Mouse (Mus musculus) heart, postnatal 25 days (tissue): Measurements from ENCODE around the gene Dnajb2. TPM values are rescaled to one million over a fixed set of nuclear protein-coding genes. Genes with fewer than 3 reads are reported as not detected.
"Not testable (repeated sequence)": the region's sequence is repeated elsewhere in the genome, so short reads cannot be mapped to it uniquely, and the experiment has no call there.

Experiments
- DNase-seq: peaks from one replicate; pipeline ENCODE4 v3.0.0; 2022; ENCODE audit warnings: low spot score
- intact Hi-C: fragments of 180-260 bp; cut with DNase I; formaldehyde crosslinking; loops from one replicate; pipeline ENCODE4 v1.15.1; 2025
- total RNA-seq, 2 experiments: library from RNA; stranded (reverse); gene quantifications; 2 replicates each; pipeline ENCODE4 v1.2.3; 2021

Gene Dnajb2
- total RNA-seq, 2 experiments from 2014 or later = 90.4 to 100 TPM

DNA sequence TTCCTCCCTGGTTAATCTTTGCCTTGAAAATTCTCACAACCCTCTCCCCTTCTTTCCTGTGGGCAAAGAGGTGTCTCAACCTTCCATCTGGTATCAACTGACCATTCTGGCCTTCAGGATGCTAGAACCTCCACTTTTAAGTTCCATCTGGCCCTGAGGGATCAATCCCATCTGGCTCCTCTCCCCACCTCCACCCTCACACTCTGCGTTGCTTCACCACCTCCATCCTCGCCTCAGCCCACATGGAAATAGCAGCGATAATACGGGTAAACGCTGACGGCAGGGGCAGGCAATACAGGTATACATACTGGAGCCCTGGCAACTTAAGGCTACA lies 18.3 kb upstream of the Dnajb2 start:
- DNase-seq = no peak
- intact Hi-C loops = loop anchor here (2.0 kb wide), 1 partner anchor 15 kb away; the partner anchor contains the start of gene A630095N17Rik

DNA sequence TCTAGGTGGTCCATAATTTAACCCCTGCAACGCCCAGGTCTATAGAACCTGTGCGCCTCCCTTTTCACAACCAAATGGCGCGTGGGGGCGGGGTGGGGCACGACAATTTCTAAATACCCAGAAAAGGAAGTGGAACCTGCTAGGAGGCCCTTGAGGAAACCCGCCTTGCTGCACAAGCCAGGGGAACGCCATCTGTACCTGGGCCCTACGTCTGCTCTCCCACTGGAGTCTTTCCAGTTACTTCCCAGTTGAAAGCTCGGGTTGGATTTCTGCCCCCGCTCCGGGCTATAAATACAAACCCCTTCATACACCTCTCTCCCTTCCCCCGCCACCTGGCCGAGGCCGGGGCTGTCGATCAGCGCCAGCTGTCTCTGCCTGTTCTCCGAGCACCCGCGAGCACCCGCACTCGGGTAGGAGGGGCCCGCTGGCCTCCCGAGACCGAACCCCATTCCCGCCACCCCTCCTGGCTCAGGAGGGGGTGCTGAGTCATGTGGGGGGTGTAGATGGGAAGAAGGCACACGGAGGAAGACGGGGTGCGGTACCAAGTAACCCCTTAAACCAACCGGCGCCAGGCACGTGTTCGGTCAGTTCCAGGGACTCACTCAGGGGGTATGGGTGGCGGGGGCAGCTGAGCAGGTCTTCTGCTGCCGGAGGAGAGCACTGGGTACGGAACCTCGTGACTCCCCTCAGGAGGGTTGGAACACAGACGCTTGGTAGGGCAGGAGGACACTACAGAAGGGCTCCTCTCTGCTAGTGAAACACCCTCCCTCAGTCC lies 17.8 kb upstream of the Dnajb2 start:
- intact Hi-C loops = loop anchor here (2.0 kb wide), 1 partner anchor 14 kb away; the partner anchor contains the start of gene A630095N17Rik
- peak; percentile 28 for DNase-seq

DNA sequence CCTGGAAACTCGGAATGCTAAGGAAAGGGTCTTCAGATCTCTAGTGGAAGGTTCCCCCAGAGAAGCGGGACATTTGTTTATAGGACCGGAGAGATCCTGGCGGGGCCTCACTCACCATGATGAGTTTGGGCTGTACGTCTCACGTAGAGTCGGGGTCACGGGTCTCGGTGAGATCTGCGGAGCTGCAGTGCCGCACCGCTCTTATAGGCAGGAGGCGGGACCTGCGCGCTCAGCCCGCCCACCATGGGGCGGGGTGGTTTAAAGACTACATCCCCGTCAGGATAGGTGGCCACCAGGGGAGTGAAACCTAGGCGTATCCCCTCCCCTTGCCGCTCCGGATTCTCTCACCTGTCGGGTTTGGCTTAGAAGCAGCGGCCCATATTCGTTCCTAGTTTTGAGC lies 17.1 kb upstream of the Dnajb2 start:
- intact Hi-C loops = loop anchor here (2.0 kb wide), 1 partner anchor 14 kb away; the partner anchor contains the start of gene A630095N17Rik
- DNase-seq = peak; percentile 69

DNA sequence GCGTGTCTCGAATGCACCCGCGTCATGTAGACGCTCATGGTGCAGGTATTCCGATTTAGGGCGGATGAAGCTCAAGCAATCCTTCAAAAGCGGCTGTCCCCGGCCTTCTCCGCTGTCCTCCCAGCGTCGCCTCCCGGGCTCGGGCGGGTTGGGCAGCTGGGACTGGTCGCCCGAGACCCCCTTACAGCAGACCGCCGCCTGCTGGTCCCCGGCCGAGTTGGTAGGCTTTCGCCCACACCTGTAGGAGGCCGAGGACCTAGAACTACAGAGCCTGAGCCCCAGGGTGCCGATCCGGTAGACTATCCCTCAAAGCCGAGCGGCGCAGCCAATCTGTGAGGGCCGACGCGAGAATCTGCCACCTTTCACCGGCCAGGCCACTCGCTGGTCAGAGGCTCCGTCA lies 16.7 kb upstream of the Dnajb2 start, which contains the start of gene Tuba4a:
Gene Tuba4a (minus strand): TSS at position 335 of the 400 bp plus-strand sequence.
- no peak for DNase-seq
- intact Hi-C loops = loop anchor here (2.0 kb wide), 1 partner anchor 13 kb away; the partner anchor contains the start of gene A630095N17Rik

DNA sequence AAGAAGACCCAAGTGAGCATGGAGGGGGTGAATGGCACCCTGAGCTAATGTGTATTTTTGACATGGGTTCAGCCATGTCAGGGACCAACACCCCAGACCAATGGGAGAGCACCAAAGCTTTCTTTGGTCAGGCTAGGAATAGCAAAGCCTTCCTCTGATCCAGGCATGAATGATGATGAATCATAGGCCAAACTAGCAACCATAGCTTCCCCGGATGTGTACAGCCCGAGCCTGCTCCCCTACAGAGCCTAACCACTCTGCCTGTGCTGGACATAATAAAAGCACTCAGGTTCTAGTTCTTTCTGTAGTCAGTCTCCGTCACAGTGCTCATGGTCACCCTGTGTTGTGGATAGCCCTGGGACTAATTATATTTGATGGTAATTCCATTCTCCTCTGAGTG lies 14.7 kb upstream of the Dnajb2 start:
- intact Hi-C loops = no loop called here
- DNase-seq = no peak

DNA sequence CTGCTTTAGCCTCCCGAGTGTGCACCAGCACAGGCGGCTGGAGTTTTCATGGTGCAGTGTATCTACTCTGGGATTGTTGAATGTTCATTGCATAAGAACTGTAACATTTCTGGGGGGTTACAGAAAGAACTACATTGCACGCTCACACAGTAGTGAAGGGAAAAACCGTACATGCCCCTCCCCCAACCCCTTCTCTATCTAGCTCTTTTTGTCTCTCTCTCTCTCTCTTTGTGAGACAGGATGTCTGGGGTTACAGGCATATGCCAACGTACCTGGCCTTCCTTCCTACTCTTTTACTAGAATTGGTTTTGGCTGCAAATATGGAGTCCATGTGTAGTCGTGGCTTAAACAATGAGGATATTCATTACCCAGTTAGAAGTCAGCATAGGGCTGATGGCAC lies 13.3 kb upstream of the Dnajb2 start:
- no peak for DNase-seq
- intact Hi-C loops = no loop called here

DNA sequence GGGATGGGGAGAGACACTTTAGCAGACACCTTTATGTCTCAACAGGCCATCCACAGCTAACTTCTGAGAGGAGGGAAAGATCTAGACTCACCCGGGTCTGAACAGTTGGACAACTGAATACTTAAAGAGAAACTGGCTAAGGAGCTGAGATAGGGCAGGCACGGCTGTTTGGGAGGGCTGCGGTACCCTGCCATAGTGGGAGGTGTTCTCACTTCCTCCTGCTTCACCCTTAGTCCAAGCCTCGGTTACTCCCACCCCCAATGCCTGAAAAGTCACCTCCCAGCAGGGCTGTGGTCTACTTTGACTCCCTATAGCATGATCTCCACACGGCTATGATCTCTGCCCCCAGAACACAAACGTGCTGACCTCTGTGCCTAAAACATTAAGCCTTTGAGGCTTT lies 12.7 kb upstream of the Dnajb2 start:
- intact Hi-C loops = no loop called here
- no peak for DNase-seq

DNA sequence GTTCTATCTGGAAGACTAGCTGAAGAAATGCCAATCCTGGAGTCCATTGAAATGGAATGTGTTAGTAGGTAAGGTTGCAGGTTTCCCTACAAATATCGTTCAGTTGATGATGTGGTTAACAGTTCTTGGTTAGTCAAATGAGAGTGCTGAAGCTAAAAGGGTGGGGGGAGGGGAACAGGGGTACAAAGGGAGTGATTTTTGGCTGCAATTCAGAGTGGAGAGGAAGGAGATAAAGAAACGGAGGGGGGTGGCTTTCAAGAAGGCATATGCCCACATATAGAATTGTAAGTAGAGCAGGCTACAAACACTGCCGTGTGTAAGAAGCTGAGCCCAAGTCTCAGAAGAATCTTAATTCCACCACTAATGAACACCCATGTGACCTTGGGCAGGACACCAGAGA lies 10.7 kb upstream of the Dnajb2 start:
- intact Hi-C loops = no loop called here

DNA sequence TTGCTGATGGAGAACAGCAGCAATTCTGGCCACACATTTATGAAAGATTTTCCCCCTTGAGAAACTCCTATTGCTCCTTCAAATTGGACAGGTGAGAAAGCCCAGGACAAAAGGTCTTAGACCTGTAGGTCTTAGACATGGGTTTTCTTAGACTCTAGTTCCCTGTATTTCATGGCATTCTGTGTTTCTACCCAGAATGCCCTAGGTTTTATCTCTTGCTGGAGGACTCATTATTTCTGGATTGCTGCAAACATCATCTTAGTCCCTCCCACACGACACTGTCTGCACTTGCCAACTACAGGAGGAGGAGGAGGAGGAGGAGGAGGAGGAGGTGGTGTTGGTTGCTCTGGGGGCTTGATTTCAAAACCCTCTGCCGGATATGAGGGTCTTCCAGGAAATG lies 10.1 kb upstream of the Dnajb2 start:
- intact Hi-C loops = no loop called here
- DNase-seq = no peak

More for the DNA sequence above, 10.7 kb upstream of the Dnajb2 start:
- no peak for DNase-seq

DNA sequence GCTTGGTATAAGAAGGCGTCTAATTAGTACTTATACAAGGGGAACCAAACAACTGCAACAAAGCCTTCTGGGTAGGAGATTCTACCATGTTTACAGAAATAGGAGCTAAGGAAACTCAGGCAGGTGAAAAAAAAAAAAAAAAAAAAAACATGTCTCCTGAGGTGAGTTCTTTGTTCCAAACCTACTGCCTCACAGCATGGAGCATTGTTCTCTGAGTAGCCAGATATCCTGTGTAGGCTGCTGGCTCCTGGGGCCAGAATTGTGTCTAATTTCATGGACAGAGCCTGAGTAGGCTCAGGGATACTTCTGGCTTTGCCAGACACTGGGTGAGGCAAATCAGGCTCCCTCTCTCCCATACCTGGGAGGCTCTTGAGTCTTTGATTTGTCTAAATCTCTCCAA lies 8.6 kb upstream of the Dnajb2 start:
- no peak for DNase-seq
- intact Hi-C loops = no loop called here

DNA sequence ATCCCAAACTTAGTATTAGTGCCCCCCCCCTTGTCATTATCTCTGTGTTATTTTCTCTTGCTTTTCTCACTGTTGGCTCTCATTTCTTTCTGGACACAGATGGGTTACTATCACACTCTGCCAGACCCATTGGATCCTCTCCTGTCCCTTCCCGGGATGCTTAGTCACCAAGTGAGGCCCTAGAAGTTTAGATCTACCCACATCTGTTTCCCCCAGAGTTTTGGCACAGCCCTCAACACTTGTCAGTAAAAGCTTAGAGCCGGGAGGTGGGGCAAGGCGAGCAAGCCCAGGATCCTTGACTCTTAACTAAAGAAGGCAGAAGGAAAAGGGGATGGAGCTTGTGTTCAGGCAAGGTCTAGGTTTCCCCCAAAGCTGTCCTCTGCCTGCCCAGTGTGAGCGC lies 7.0 kb upstream of the Dnajb2 start:
- no peak for DNase-seq
- intact Hi-C loops = no loop called here

DNA sequence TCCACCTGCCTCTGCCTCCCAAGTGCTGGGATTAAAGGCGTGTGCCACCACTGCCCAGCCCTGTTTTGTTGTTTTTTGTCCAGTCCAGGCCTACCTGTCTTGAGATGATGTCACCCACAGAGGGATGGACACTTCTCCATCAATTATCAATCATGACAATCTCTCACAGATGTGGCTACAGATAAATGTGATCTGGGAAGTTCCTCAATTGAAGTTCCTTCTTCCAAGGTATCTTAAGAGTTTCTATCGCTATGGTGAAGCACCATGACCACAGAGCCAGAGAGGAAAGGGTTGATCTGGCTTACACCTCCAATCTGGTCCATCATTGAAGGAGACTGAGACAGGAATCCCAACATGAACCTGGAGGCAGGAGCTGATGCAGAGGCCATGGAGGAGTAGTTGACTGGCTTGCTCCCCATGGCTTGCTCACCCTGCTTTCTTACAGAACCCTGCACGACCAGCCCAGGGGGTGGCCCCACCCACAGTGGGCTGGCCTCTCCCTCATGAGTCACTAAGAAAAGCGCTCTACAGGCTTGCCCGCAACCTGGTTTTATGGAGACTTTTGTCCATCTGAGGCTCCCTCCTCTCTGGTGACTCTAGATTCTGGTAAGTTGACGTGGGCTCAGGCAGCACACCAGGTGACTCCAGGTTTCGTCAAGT lies 5.7 kb upstream of the Dnajb2 start:
- intact Hi-C loops = no loop called here
- DNase-seq = no peak

DNA sequence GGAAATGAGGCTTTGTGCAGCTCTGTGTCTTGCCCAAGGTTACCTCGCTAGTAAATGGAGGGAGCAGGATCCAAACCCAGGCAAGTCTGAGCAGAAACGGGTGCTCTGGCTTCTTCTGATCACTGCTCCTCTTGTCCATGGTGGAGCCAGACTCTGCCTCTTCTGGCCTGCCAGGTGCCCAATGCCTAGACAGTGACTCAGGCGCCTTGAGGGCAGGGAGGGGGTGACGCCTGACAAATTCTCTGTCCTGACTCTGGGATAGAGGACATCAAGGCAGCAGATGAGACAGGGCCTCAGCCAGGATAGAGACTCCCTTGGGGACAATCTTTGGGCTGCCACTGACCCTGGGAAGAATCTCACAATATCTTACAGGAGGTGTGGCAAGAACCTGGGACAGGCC lies 5.0 kb upstream of the Dnajb2 start:
- intact Hi-C loops = no loop called here
- no peak for DNase-seq

DNA sequence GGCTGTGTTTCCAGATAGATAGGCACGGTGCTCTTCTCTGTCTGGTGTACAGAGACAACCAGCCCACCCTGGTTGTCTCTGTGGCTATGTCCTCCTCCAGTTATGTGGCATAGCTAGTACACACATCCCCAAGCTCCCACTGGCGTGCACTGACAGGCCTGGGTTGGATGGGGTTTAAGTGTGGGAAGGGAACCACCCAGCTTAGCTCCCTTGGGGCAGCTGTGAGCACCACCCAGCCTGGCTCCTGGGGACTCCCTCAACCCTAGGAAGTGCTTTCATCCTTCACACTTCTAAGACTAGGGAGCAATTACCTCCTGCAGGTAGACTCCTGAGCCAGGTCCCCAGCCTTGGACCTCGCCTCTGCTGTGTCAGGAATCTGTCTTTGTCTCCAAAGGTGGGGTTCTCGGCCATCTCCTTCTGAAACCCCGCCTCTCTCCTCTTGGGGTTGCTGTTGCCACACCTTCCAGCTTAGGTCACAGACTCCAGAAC lies 4.5 kb upstream of the Dnajb2 start, which contains the start of gene A630095N17Rik:
Gene A630095N17Rik (minus strand): TSS at position 439 of the 489 bp plus-strand sequence.
- no peak for DNase-seq
- intact Hi-C loops = loop anchor here (2.0 kb wide), 1 partner anchor 13 kb away; the partner anchor contains the start of gene Tuba4a

DNA sequence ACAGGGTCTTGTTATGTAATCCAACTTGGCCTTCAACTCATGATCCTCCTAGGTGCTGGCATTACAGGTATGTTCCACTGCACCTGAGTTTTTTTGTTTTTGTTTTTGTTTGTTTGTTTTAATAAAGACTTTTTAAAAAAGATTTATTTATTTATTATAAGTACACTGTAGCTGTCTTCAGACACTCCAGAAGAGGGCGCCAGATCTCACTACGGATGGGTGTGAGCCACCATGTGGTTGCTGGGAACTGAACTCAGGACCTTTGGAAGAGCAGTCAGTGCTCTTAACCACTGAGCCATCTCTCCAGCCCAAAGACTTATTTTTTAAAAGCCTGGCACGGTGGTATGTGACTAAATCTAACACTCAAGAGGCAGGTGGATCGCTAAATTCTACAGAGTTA lies 3.7 kb upstream of the Dnajb2 start:
- intact Hi-C loops = loop anchor here (2.0 kb wide), 1 partner anchor 14 kb away; the partner anchor contains the start of gene Tuba4a

DNA sequence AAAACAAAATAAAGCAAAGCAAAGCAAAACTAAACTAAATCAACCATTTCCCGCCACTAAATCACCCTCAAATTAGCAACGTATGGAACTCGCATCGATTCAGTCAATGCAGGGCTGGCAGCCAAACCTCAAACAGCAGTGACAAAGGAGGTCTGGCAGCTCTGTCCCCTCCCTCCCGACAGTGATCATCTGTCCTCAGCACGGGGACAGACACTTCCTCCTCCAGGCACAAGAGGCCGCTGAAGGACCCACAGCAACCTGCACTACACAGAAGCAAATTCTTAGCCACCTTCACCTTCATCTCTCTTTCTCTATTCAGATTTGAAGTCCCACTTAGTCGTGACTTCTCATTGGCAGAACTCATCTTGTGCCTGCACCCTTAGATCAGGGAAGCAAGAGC lies 1.6 kb upstream of the Dnajb2 start:
- DNase-seq = peak; percentile 41
- intact Hi-C loops = loop anchor here (1.0 kb wide), 1 partner anchor 16 kb away; no protein-coding TSS in a partner anchor

More for the DNA sequence above, 3.7 kb upstream of the Dnajb2 start:
- DNase-seq = not testable (repeated sequence)

DNA sequence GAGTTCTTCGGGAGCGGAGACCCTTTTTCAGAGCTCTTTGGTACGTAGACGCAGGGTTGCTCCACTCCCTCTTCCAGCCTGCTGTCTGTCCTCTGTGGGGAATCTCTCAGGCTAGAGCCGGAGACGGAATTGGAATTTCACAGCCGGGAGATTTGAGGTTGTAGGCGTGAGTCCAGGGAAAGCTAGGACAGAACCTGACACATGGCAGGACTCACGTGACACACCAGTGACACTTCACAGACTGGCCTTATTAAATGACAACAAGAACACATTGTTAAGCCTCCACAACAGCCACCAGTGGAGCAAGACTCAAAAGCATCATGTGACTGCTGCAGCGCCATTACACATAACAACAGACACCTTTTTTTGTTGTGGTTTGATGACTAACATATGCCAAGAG lies 3.4 kb downstream of the Dnajb2 start:
- intact Hi-C loops = no loop called here

DNA sequence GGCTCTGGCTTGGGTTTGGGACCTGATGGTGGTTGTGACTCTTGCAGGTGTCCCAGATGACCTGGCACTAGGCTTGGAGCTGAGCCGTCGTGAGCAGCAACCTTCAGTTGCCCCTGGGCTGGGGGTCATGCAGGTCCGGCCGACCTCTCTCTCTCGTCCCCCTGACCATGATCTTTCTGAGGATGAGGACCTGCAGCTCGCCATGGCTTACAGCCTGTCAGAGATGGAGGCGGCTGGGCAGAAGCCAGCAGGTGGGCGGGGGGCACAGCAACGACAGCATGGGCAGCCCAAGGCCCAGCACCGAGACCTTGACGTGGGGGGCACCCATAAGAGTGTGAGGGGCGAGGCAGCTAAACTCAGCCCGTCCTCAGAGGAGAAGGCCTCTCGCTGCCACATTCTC lies 7.2 kb downstream of the Dnajb2 start:
- no peak for DNase-seq
- intact Hi-C loops = no loop called here

More for the DNA sequence above, 3.4 kb downstream of the Dnajb2 start:
- no peak for DNase-seq

DNA sequence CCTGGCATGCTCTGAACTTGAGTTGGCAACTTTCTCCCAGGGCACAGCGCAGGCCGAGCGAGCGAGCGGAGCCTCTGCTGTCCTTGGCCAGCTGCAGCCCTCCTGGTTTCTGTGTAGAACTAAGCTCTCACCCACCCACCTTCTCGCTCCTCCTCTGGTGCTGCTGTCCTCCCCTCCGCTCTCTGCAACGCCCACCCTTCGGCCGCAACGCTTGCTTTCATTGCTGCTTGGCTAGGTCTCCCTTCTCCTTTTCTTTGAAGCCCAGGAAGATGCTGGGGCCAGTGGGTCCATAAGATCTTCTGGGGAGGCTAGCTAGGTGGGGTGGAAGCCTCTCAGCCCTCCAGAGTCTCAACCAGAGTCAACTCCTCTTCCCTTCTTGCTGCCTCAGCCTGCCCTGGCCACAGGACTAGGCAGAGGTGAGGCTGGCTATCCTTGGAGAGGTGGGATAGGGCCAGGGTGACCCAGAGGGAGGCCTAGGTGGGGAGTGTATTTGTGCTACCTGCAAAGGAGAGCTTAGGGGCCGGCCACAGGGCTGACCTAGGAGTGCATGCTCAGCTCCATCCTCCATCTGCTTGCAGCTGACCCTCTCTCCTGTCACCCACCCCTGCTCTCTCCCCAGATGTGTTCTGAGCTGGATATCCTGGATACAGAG lies 8.1 kb downstream of the Dnajb2 start:
- intact Hi-C loops = no loop called here
- no peak for DNase-seq

DNA sequence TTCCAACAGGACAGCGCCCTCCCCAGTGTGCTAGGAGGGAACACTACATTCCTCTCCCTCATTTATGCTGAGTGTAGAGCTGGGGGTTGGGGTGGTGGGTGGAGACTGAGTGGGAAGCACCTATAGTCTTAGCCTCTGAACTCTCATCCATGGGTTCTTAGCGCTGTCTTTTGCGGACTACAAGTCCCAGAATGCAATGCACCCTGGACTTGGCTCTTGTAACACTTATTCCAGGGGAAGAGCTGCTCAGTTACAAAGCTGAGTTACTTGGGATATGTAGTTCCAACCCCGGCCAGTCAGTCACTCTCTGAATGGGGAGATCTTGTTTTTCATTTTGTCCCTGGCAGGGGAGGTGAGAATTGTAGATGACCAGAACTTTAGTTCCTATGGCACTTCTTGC lies 8.6 kb downstream of the Dnajb2 start:
- DNase-seq = no peak
- intact Hi-C loops = no loop called here
